Mouse (Mus musculus) spleen, postnatal 10 days (tissue): ENCODE data around the gene Prn.

Source experiments
- DNase-seq, 2 experiments: peaks; one replicate each; pipeline ENCODE4 v3.0.0; 2021 to 2022; ENCODE audit warnings: low spot score in 2 of 2

The Prn gene

DNA sequence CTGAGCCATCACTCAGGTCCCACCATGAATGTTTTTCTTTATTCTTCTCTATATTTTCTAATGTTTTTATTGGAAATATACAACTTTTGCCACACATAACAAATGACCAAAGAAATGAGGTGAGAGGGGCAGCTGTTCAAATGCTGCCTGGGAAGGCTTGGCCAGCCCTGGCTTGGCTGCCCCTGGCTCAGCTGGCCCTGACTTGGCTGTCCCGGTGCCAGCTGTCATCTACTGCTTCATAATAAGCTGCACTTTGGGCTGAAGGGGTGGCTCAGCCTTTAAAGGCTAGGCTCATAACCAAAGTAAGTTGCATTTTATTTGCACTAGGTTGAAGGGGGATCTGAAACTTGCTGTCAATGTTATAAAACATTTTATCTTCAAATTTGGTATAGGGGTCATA lies 2.9 kb upstream of the Prn start:
- no peak for DNase-seq

DNA sequence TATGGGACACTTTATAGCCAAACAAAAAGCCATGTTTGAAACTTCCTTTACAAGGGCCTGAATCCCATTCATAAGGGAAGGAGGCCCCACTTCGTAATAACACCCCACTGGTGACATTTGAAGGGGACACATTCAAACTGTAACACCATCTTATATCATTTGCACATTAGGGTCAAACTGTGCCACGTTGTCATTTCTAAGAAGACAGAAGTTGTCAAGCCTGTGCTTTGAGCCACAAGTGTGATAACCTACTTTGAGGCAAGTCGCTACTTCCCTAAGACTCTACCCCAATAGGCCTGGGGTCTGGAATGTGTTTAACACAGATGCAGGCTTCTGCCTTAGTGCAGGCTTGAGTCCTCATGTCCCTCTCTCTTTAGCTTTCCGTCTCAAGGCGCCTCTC lies 2.4 kb upstream of the Prn start:
- DNase-seq: no peak

DNA sequence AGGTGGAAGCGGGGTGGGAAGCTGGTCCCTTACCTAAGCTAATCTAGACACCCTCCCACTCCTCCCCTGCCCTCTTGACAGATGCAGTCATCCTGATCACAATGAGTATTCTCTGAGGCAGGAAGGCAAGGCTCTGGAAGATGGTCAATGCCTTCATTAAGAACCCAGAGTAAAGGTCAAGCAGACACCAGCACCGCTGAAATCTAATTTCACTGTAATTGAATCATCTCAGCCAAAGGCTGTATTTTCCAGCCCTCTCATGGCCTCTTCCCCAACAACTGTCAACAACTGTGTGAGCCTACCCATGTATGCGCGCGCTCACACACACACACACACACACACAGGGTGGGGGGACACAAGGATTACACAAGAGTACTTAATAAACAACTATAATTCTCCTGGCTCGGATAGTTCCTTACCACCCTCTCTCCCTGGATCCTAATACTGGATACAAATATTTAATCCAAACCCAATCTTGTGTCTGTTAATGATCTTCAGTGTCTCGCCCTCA lies 1.4 kb upstream of the Prn start:
- no peak for DNase-seq

DNA sequence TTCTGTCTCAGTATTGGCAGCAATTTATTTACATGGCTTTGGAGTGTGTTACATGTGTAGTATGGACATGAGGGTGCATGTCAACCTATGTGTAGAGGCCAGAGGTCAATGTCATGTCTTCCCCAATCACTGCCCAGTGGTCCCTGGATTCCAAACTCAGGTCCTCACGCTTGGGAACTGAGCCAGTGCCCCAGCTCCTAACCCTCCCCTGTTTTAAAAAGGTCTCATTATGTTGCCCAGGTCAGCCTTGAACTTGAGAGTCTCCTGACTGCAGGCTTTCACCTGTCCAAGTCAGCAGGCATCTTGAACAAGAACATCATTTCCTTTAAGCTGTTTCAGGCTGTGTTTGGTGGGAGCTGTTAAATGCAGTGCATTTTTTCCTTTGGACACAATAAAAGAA lies 851 bp upstream of the Prn start:
- peak in 1 of 2 experiments; percentile 13 for DNase-seq

DNA sequence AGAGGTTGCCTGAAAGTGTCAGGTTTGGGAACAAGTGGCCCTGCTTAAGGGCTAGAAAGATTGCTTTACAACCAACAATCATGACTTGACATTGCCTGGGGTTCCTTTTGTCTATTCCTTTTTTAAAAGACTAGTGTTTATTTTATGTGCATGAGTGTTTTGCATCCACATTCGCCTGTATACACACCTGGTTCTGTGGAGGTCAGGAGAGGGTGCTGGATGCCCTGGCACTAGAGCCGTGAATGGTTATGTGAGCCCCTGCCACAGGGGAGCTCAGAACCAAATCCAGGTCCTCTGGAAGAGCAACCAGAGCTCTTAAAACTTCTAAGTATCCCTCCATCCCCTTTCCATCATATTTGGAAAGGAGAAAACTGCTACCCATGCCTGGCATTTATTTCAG lies 1.1 kb downstream of the Prn start:
- DNase-seq: no peak

DNA sequence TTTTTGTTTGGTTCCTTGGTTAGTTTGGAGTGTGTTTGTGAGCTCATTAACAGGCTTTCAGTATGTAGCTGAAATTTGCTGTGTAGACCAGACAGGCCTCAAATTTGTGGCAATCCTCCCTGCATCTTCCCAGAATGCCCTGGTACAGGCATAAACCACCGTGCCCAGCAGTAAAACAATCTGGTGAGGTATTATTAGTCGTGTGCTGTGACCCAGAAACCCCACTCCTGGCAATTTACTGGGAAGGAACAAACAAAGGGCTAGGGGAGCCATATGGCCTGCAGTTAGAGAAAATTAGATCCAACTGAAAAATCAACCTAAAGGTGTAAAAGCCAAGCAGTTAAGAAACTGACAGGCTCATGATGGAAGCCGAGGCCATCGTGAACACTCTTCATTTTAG lies 1.6 kb downstream of the Prn start:
- no peak for DNase-seq

DNA sequence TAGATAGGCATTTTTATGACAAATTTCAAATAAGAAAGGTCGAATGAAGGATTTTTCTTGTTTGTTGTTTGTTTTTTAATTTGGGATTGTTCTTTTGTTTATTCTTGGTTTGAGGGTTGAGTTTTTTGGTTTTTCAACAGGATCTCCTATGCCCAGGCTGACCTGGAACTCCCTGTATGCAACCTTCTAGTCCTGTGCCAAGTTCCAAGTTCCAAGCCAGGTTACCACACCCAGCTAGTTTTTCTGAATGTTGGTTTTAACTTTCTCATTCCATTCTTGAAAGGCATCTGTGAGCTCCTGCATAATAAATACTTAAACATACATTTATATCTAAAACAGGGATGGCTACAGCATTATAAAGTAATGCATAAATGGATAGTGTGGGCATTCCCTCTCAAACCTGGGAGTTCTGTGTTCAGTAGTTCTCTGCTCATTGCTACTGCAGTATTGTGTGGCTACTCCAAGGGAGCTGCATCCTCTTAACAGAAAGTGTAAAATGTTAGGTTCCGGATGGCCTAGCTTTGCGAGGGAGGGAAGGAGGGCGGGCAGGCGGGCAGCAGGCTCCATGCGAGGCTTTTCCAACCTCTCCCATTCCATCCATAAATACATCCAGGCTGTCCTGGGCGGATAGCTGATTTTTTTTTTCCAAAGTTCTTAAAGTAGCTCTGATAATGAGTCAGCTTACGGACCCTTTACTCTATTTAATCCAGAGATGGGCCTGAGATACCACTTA lies 2.9 kb downstream of the Prn start:
- no peak for DNase-seq

DNA sequence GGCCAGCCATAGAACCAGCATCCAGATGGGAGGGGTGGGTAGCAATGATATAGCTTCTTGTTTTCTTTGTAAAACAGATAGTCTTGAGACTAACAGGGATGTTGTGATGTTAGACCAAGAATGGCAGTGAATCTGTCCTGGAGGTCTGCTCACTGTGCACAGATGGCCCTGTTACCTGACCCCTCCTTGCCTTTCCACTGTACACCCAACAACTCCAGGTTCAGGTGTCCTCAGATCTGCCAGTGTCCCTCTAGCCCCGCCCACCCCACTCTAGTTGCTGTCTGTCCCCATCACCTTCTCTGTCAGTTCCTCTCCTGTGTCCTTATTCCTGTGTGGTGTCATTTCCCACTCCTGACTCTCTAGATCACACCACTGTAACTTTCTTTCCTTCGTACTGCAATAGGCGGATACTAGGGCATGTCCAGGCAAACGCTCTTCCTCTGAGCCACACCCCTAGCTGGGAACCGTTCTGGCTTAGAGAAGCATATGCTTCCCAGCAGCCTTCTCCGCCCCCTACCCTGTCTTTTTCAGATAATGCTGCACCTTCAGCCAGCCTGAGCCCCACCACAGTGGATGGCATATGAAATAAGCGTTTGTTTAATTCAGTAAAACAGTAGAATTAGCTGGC lies 22.6 kb downstream of the Prn start:
- no peak for DNase-seq

DNA sequence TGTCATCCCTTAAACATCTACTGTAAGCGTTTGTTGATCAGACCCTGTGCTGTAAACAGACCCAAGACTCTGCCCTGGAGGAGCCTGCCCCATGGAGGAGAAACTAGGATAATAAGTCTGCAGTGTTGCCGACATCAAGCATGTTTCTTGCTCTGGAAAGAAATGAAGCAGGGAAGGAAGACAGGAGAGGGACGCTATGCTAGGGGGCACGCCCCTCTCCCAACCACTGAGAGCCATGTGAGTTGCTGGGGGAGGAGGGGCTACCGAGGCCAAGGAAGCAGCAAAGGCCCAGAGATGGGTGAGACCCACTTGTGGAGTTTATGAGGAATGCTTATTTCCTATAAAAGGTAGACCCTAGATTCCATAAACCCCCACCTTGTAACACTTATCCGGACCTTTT lies 23.3 kb downstream of the Prn start:
- no peak for DNase-seq

DNA sequence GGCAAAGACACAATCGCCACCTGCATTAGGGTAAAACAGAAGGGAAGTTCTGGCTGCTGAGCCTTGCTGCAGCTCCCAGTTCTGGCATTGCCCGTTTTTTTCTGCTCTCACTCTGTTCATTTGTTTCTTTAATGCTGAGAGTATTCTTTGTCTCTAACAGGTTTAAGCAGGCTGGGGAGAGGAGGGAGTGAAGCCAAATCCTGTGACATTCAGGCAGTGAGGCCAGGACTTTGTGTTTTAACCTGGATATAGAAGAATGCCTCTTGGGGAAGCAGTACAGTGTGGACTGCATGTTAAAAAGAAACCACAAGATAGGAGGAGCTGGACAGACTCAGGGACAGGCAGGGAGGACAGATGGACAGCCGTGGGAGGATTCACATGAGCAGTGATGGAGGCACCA lies 23.8 kb downstream of the Prn start:
- no peak for DNase-seq

DNA sequence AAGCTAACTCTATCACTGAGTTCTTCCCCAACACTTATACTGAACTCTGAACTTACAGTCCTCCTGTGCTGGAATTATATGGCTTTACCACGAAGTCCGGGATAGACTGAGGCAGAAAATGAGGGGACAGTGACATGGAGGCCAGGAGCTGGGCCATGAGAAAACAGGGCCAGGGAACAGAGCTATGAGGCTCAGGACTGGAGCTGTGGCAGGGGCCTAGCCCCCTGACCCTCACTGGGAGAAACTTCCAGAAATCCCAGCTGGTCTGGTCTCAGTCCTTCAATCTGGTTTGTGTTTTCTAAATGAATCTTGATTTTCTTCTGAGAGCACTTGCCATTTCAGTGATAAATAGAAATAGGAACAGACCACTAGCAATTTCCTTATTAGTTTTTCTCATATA lies 24.5 kb downstream of the Prn start:
- no peak for DNase-seq

DNA sequence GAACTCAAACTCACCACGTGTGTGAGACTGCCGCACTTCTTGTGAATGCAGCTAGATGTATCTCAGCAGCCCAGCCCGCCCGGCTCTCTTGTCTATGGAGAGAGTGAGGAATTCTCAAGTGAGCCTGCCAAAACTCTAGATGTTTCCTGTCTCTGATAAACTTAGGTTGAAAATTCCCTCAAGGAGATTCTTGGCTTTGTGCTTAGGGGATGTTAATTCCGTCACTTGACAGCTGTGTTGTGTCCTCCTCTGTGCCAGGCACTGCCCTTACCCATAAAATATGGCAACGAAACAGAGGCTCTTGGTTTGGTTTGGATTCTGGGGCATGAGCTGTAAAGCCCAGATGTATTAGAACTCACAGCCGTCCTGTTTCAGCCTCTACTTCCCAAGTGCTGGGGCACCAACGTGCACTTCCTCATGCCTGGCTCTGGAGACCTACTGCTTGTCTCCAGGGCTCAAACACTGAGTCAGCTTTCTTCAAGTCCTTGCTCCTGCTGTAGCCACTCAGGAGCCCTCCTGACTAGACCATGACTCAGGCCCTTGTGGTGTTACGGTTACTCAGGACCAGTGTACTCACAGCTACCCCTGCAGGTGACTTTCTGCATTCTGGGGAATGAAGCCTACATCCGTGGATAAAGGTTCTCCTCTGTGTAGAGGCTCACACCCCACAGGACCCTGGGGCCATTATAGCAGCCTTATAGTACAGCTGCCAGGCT lies 25.8 kb downstream of the Prn start:
- DNase-seq: peak in 1 of 2 experiments; percentile 45

DNA sequence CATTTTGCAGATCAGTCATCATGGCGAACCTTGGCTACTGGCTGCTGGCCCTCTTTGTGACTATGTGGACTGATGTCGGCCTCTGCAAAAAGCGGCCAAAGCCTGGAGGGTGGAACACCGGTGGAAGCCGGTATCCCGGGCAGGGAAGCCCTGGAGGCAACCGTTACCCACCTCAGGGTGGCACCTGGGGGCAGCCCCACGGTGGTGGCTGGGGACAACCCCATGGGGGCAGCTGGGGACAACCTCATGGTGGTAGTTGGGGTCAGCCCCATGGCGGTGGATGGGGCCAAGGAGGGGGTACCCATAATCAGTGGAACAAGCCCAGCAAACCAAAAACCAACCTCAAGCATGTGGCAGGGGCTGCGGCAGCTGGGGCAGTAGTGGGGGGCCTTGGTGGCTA lies 26.7 kb downstream of the Prn start:
- DNase-seq: no peak

DNA sequence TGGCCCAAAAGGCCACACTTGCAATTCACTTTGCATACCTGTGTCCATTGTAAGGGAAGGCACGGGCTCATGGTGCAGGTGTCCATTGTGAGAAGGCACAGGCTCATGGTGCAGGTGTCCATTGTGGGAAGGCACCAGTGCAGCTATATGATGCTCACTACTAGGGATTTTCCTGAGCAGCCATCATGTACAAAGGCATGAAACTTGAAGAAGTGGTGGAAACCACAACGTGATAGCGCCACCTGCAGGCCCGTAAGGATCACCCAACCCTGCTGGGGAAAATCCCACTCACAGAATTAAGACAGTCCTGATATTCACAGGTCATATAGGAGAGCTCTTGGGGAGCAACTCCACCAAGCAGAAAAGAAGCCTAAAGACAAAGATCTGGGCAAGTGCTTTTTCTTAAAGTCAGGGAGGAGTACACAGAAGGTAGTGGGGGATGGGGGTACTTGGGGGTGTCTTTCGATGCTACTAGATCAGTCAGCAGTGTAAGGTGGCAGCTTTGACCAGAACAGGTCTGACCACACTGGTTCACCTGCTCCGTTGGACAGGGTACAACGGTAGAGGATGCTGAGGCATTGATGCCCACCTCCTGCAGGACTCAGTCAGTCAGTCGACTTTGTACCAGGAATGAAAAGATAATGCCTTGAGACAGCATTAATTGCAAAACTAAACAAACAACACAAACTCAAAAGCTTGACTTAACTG lies 29.8 kb downstream of the Prn start:
- peak; percentile 61 to 84 for DNase-seq

DNA sequence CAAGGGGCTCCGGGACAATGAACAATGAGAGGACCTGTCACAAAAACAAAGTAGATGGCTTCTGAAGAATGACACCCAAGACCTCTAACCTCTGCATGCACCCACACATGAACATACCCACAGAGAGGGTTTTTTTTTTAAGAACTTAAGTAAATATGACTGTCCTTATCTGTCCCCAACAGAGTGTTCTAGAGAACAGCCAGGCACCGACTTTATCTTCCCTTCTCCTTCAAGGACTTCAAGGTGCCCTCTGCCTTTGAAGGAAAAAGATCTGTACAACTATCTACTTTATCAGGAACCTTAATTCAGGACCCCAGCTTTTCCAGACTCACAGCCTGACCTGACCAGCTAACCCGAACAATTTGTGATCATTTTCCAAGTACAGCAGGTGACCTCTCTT lies 30.7 kb downstream of the Prn start:
- peak in 1 of 2 experiments; percentile 16 for DNase-seq

DNA sequence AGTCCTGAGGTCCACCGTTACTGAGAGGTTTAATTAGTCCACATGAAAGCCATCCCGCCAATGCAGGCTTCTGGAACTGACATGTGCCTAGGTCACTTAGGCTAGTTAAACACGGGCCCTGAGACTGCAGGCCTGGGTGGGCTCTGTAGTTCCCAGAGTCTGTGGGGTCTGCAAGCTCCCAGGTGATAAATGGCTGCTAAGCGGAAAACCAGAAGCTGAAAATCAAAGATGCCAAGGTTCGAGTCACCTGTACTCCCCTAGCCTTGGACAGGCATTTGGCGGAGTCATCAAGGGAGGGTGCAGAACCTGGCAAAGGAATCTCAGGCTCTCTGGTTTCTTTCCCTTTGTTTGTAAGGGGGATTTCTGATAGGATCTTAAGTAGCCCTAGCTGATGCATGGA lies 31.7 kb downstream of the Prn start:
- no peak for DNase-seq

DNA sequence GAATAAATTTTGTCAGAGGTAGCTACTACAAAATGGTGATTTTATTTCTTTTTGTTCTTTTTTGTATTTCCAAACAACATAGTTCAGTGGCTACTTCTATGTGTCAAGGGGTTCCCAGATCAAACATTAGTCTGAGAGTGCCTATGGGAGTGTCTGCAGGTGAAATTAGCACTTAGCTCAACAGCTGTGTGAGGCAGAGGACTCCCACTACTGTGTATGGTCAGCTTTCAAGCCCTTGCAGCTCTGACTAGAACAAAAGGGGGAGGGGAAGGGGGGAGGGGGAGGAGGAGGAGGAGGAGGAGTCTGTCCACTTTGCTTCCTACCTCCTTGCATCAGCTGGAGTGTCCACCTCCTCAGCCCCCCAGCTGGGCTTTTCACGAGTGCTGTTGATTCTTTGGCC lies 34.6 kb downstream of the Prn start:
- DNase-seq: peak; percentile 1 to 2

DNA sequence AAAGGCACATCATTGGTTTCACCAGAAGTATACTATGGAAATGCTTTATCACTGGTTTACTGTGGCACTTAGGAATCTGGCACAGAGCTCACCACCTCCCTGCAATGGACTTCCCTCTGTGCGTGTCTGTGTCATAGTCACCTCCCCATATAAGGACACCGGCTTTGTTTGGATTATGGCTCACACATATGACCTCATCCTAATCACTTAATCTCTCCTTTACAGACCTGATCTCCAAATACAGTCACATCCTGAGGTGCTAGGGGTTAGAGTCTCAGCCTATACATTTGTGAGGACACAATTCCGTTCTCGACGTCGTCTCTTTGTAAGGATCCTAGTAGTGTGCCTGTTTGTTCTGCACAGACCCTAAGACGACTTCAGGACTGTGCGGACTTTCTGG lies 35.5 kb downstream of the Prn start:
- peak in 1 of 2 experiments; percentile 3 for DNase-seq

DNA sequence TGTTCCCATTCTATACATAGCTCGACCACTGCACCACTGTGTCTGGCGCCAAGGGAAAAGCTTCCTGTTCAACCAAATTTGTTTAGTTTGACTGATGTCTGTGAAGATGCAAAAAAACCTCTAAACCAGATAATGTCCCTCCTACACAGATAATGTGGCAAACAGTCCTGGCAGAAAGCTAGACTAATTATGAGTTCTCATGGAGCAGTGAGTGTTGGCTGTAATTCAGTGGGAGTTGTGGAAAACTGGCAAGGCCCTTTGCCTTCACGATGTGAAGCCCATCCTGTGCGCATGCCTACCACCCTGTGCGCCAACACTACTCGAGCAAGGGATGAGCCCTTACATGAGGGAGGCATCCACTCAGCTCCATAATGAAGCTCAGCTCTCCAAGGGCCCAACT lies 36.0 kb downstream of the Prn start:
- no peak for DNase-seq

DNA sequence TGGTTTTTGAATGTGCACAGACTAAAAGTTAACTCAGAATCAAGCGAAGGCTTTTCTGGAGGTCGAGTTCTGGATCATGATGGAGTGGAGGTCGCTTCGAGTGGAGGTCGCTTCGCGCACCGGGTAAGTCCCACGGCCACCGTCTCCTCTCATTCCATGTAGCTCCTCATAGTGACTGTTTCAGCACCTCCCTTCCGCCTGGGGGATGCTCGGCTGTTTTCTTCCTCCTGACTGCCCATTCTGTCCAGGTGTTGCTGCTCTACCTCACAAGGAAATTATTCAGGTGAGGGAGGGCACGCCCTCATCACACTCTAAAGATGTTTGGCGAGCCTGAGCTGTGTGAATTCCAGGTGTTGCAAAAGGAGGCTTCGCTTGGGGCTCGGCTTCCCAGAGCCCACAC lies 36.6 kb downstream of the Prn start:
- peak; percentile 2 to 8 for DNase-seq

DNA sequence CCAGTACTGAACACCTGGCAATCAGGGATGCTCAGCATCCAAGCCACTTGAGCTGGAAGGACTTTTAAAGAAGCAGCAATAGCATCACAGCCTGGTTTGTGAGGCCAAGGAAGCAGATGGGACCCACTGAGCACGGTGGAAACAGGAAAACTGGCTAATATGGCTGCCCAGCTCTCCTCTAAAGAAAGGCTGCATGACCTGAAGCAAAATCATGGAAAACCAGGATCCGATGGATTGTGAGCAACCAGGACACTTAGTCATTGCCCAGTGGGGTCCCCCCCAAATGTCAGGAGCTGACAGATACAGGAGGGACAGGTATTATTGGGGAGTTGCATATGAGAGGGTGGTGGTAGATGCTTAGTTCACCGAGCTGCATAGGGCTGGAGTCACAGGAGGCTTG lies 38.4 kb downstream of the Prn start:
- peak in 1 of 2 experiments; percentile 7 for DNase-seq

DNA sequence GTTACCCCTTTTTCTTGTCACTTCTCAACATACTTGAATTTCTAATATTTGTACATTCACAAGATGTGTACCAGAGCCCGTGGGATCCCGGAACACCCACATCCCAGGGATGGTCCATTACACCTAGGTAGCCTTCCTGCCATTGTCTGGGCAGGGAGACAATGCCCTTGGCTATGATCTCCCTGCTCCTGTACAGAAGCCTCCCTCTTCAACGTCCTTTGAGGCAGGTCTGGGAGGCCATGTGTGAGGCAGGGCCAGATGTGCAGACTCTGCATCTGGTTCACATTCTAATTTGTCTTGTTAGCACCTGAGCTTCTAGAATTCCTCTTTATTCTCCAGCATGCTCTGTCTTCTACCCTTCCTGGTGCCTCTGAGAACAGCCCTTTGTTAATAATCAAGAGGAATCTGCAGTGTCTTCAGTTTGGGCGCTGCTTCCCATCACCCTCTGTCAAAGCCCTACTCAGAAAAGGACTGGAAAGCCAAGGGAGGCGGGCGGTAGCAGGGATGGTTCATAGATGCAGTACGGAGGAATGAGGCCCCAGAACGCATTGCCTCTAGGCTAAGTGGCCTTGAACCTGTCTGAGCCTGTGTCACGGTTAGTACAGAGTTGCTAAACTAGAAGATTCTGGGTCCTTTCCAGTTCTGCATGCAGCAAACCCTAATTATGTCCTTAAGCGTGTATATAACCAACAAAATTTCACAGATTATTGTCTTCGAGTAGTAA lies 39.3 kb downstream of the Prn start:
- peak; percentile 3 to 8 for DNase-seq
